Mouse (Mus musculus) hindbrain, embryonic 15.5 days (tissue): ENCODE measurements around the gene 1700001C02Rik. TPM values are rescaled to one million over a fixed set of nuclear protein-coding genes. Genes with fewer than 3 reads are reported as not detected.

ENCODE experiments used
- ATAC-seq: fragments of 200-750 bp; cut with Nextera tagmentation; 2 replicates; pipeline ENCODE4 v1.8.0; 2017; ENCODE audit warnings: low read depth, moderate number of reproducible peaks, moderate TSS enrichment; ENCODE audit not compliant: low FRiP score
- H3K27ac ChIP-seq: fragments of 300-500 bp; sonication (generic); replicated peaks from 2 replicates; pipeline ENCODE4 v1.5.1; 2015; ENCODE audit warnings: mild to moderate bottlenecking, inconsistent platforms
- H3K27me3 ChIP-seq: fragments of 300-500 bp; sonication (generic); 2 replicates; pipeline ENCODE4 v1.6.1; 2015; ENCODE audit warnings: control low read depth, inconsistent platforms
- H3K36me3 ChIP-seq: fragments of 300-500 bp; sonication (generic); 2 replicates; pipeline ENCODE4 v1.6.1; 2015; ENCODE audit warnings: control low read depth, inconsistent platforms
- H3K4me1 ChIP-seq: fragments of 300-500 bp; sonication (generic); replicated peaks from 2 replicates; pipeline ENCODE4 v1.6.1; 2015; ENCODE audit warnings: control low read depth, inconsistent platforms
- H3K4me2 ChIP-seq: fragments of 300-500 bp; sonication (generic); 2 replicates; pipeline ENCODE4 v1.6.1; 2015; ENCODE audit warnings: moderate library complexity, mild to moderate bottlenecking, inconsistent platforms
- H3K4me3 ChIP-seq: fragments of 300-500 bp; sonication (generic); 2 replicates; pipeline ENCODE4 v1.5.1; 2015; ENCODE audit warnings: mild to moderate bottlenecking, inconsistent platforms
- H3K9ac ChIP-seq: fragments of 300-500 bp; sonication (generic); 2 replicates; pipeline ENCODE4 v1.6.1; 2015; ENCODE audit warnings: inconsistent platforms
- H3K9me3 ChIP-seq: fragments of 300-500 bp; sonication (generic); 2 replicates; pipeline ENCODE4 v1.6.1; 2016; ENCODE audit warnings: control low read depth, inconsistent platforms
- WGBS: fragments of 180-500 bp; shearing (Covaris S2); methylation state at CpG from one replicate; pipeline ENCODE4 v1.1.7; 2015; 5-methylcytosine and 5-hydroxymethylcytosine counted together
- polyA plus RNA-seq: library from polyadenylated mRNA; unstranded; fragments of >200 nt; fragmentation: Nextera tagmentation; extraction: Ambion mirVana; gene quantifications from 2 replicates; pipeline ENCODE4 v1.2.1, GENCODE M21; 2015

1700001C02Rik gene
- polyA plus RNA-seq, 1 experiment from 2014 or later = 1.6 TPM

DNA sequence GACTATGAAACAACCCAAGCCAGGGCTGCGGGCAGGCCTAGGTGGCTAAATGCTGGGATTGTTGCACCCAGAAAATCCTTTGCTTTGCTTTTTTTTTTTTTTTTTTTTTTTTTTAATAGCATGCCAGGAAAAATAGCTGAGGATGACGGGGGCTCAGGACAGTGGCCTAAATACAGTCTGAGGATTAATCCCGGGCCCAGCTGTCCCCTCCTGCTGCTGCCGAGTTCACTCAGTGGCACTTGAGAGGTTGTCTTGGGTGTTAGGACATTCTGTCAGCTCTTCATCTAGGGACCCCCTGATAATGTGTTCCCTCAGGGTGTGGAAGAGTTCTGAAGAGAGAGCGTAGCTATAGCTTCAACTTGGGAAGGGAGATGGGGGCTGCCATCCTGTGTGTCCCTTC, 61.3 kb downstream of the 1700001C02Rik start:
- WGBS = 83% methylated on average over 5 of the region's 5 CpGs
- no peaks in the 10 kb centered on the region for H3K27me3 ChIP-seq

DNA sequence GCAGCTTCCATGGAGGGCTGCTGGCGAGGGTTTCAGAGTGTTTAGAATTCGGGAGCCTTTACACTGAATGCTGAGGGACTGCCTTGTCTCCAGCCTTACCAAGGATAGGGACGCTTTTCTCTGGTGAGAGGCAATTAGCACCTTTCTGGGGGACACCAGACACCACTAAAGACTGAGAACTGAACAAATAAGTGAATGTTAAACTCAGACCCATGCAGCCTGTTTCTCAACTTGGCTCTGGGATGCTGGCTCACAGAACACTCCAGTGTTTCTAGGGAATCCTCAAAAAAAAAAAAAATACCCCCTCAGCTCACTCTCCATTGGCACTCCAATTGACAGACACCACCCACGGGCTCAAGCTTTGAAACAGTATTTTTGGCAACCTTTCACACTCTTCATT, 63.1 kb downstream of the 1700001C02Rik start:
- H3K4me1 ChIP-seq = 0 out of 2 replicates have a peak, but pooled peaks cover 5% of the 10 kb centered on the region
- H3K4me3 ChIP-seq = no peak overlapping the region
- no peak overlapping the region for H3K4me2 ChIP-seq
- no peaks in the 10 kb centered on the region for H3K36me3 ChIP-seq
- H3K9ac ChIP-seq = no peak overlapping the region
- no peaks in the 10 kb centered on the region for H3K9me3 ChIP-seq
- 38% methylated on average over 4 of the region's 4 CpGs for WGBS
- H3K27me3 ChIP-seq = no peaks in the 10 kb centered on the region
- H3K27ac ChIP-seq = no peak overlapping the region
- ATAC-seq = no peak

More for the DNA sequence above, 61.3 kb downstream of the 1700001C02Rik start:
- H3K9me3 ChIP-seq = no peaks in the 10 kb centered on the region
- H3K36me3 ChIP-seq = no peaks in the 10 kb centered on the region
- ATAC-seq = no peak
- no peak overlapping the region for H3K4me3 ChIP-seq
- no peak overlapping the region for H3K9ac ChIP-seq
- H3K4me2 ChIP-seq = no peak overlapping the region
- H3K4me1 ChIP-seq = 0 out of 2 replicates have a peak, but pooled peaks cover 5% of the 10 kb centered on the region
- no peak overlapping the region for H3K27ac ChIP-seq

Other genes starting within 250 kb of the 1700001C02Rik start
- gene Selenoi, start 233.5 kb upstream of the 1700001C02Rik start, polyA plus RNA-seq = 24.8 and 25.0 TPM in 2 replicates
- 5.9 and 6.0 TPM in 2 replicates for gene Drc1, start 184.7 kb upstream of the 1700001C02Rik start, polyA plus RNA-seq
- gene Otof, start 4.1 kb upstream of the 1700001C02Rik start, polyA plus RNA-seq = 6.8 and 7.9 TPM in 2 replicates
- not detected in 2 replicates for gene Cib4, start 79.8 kb downstream of the 1700001C02Rik start, polyA plus RNA-seq
- gene Kcnk3, start 122.1 kb downstream of the 1700001C02Rik start, polyA plus RNA-seq = 11.7 and 12.8 TPM in 2 replicates
- 35.1 TPM in 2 replicates for gene Slc35f6, start 181.9 kb downstream of the 1700001C02Rik start, polyA plus RNA-seq
- 52.3 and 66.5 TPM in 2 replicates for gene Cenpa, start 200.7 kb downstream of the 1700001C02Rik start, polyA plus RNA-seq
- gene Dpysl5, start 245.5 kb downstream of the 1700001C02Rik start, polyA plus RNA-seq = 208 and 265 TPM in 2 replicates